Mouse (Mus musculus): Measurements from ENCODE around the gene Masp1. TPM values are rescaled to one million over a fixed set of nuclear protein-coding genes. Genes with fewer than 3 reads are reported as not detected.

Gene Masp1
- polyA plus RNA-seq, 1 experiment from 2014 or later = 1.4 TPM

DNA sequence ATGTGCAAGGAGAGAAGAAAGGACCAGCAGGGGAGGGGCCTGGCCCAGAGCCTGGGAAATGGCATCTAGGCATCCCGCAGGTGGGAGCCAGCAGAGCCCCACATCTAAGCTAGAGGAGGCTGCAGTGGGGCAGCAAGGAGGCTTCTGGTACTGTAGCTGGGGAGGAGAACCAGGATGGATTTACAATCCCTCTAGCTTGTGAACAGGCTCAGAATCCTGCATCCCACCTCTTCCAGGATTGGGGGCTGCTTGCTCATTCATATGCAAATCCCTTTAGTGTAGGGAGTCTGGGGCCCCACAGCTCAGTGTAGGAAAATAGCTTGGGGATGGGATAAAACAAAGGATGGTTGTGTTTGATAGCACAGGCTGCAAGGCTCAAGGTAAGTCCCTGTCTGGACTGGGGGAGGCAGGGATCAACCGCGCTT lies 16.3 kb downstream of the Masp1 start:
- Histone ChIP-seq H3K27me3 (replicated peaks; ENCODE audit: control insufficient read depth, insufficient read depth, low read length) (no peaks in the 10 kb centered on the region), H3K4me1 (replicated peaks; ENCODE audit: control insufficient read depth, insufficient read depth, low read length) (no peaks in the 10 kb centered on the region), H3K36me3 (ENCODE audit: control insufficient read depth, insufficient read depth) (no peaks in the 10 kb centered on the region), H3K9ac (ENCODE audit: low read depth, low read length) (no peak overlapping the region), H3K9me3 (ENCODE audit: control insufficient read depth) (no peaks in the 10 kb centered on the region), H3K4me2 (replicated peaks; ENCODE audit: low read depth) (no peak overlapping the region), H3K4me3 (ENCODE audit: low read depth, low read length) (no peak overlapping the region), H3K27ac (ENCODE audit: low read depth, low read length) (no peak overlapping the region)
- WGBS = 89% methylated on average over 3 of the region's 3 CpGs
- no peak for ATAC-seq
- TF ChIP-seq CTCF (IDR thresholded peaks at IDR 0.05; ENCODE audit: low read depth) = no peak

DNA sequence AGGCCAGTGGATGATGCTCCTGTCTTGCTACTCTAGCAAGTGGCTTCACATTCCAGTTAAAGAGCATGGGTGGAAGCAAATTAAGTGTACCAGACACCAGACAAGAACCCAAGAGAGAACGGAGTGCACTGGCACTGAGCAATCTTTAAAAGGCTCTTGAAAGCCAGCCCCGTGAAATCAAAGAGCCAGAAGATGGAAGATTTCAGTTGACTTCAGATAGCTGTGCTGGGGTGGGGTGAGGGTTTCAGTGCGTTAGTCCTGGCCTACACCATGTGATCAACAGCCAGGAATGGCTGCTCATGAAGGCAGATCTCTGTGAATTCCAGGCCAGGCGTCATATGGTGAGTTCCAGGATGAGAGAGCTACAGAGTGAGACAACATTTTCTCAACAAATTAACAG lies 17.3 kb downstream of the Masp1 start:
- Histone ChIP-seq H3K4me2 (replicated peaks; ENCODE audit: low read depth) (no peak overlapping the region), H3K4me3 (ENCODE audit: low read depth, low read length) (no peak overlapping the region), H3K27ac (ENCODE audit: low read depth, low read length) (no peak overlapping the region), H3K9ac (ENCODE audit: low read depth, low read length) (no peak overlapping the region), H3K36me3 (ENCODE audit: control insufficient read depth, insufficient read depth) (no peaks in the 10 kb centered on the region), H3K27me3 (replicated peaks; ENCODE audit: control insufficient read depth, insufficient read depth, low read length) (no peaks in the 10 kb centered on the region), H3K4me1 (replicated peaks; ENCODE audit: control insufficient read depth, insufficient read depth, low read length) (no peaks in the 10 kb centered on the region), H3K9me3 (ENCODE audit: control insufficient read depth) (no peaks in the 10 kb centered on the region)
- TF ChIP-seq CTCF (IDR thresholded peaks at IDR 0.05; ENCODE audit: low read depth) = no peak
- ATAC-seq = no peak
- 75% methylated on average over 4 of the region's 4 CpGs for WGBS

- no peak for ATAC-seq
- WGBS = 59% methylated on average over 3 of the region's 3 CpGs
- TF ChIP-seq CTCF (IDR thresholded peaks at IDR 0.05; ENCODE audit: low read depth) = no peak
These were observed 18.1 kb downstream of the Masp1 start for GRCm38 (mm10) chr16:23502478-23502877.

GRCm38 (mm10) chr16:23501288-23501687 lies 19.3 kb downstream of the Masp1 start:
- H3K9me3 ChIP-seq (ENCODE audit: control insufficient read depth) = no peaks in the 10 kb centered on the region
- H3K27ac ChIP-seq (ENCODE audit: low read depth, low read length) = no peak overlapping the region
- H3K9ac ChIP-seq (ENCODE audit: low read depth, low read length) = no peak overlapping the region
- H3K36me3 ChIP-seq (ENCODE audit: control insufficient read depth, insufficient read depth) = no peaks in the 10 kb centered on the region
- H3K27me3 ChIP-seq (replicated peaks; ENCODE audit: control insufficient read depth, insufficient read depth, low read length) = no peaks in the 10 kb centered on the region
- no peak overlapping the region for H3K4me2 ChIP-seq (replicated peaks; ENCODE audit: low read depth)
- no peak overlapping the region for H3K4me3 ChIP-seq (ENCODE audit: low read depth, low read length)
- no peaks in the 10 kb centered on the region for H3K4me1 ChIP-seq (replicated peaks; ENCODE audit: control insufficient read depth, insufficient read depth, low read length)
- WGBS = 88% methylated on average over 2 of the region's 2 CpGs
- ATAC-seq = no peak
- TF ChIP-seq CTCF (IDR thresholded peaks at IDR 0.05; ENCODE audit: low read depth) = no peak

More at GRCm38 (mm10) chr16:23502478-23502877, 18.1 kb downstream of the Masp1 start:
- H3K27me3 ChIP-seq (replicated peaks; ENCODE audit: control insufficient read depth, insufficient read depth, low read length) = no peaks in the 10 kb centered on the region
- no peak overlapping the region for H3K27ac ChIP-seq (ENCODE audit: low read depth, low read length)
- no peaks in the 10 kb centered on the region for H3K36me3 ChIP-seq (ENCODE audit: control insufficient read depth, insufficient read depth)
- H3K4me3 ChIP-seq (ENCODE audit: low read depth, low read length) = no peak overlapping the region
- no peak overlapping the region for H3K4me2 ChIP-seq (replicated peaks; ENCODE audit: low read depth)
- no peak overlapping the region for H3K9ac ChIP-seq (ENCODE audit: low read depth, low read length)
- no peaks in the 10 kb centered on the region for H3K4me1 ChIP-seq (replicated peaks; ENCODE audit: control insufficient read depth, insufficient read depth, low read length)
- H3K9me3 ChIP-seq (ENCODE audit: control insufficient read depth) = no peaks in the 10 kb centered on the region

- ATAC-seq = no peak
- no peak overlapping the region for H3K27ac ChIP-seq (ENCODE audit: low read depth, low read length)
- H3K4me2 ChIP-seq (replicated peaks; ENCODE audit: low read depth) = no peak overlapping the region
- H3K9me3 ChIP-seq (ENCODE audit: control insufficient read depth) = no peaks in the 10 kb centered on the region
- no peaks in the 10 kb centered on the region for H3K36me3 ChIP-seq (ENCODE audit: control insufficient read depth, insufficient read depth)
- H3K4me3 ChIP-seq (ENCODE audit: low read depth, low read length) = no peak overlapping the region
- H3K27me3 ChIP-seq (replicated peaks; ENCODE audit: control insufficient read depth, insufficient read depth, low read length) = no peaks in the 10 kb centered on the region
- WGBS = 55% methylated on average over 5 of the region's 5 CpGs
- H3K4me1 ChIP-seq (replicated peaks; ENCODE audit: control insufficient read depth, insufficient read depth, low read length) = no peaks in the 10 kb centered on the region
- TF ChIP-seq CTCF (IDR thresholded peaks at IDR 0.05; ENCODE audit: low read depth) = no peak
- H3K9ac ChIP-seq (ENCODE audit: low read depth, low read length) = no peak overlapping the region
These were observed 20.1 kb downstream of the Masp1 start for GRCm38 (mm10) chr16:23500558-23500957.

DNA sequence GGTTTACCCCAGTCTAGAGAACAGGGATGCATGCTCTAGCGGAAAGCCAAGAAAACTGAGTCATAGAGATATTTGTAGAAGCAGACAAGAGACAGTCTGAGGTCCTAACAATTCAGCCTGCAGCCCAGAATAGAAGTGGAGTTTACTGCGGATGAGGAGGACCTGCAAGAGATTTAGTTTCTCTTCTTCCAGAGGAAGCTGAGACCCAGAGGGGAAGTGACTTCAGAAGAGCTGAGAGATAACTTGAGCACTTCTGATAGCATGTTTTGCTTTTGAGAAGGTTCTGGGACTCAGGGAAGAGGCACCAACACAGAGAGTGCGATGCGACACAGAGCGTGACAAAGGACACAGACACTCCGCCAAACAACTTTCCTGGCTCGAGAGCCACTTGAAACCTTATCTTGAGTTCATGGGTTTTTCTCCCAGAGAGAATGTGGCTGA lies 21.9 kb downstream of the Masp1 start:
- no peak overlapping the region for H3K4me3 ChIP-seq (ENCODE audit: low read depth, low read length)
- H3K4me2 ChIP-seq (replicated peaks; ENCODE audit: low read depth) = no peak overlapping the region
- H3K27ac ChIP-seq (ENCODE audit: low read depth, low read length) = no peak overlapping the region
- TF ChIP-seq CTCF (IDR thresholded peaks at IDR 0.05; ENCODE audit: low read depth) = no peak
- no peaks in the 10 kb centered on the region for H3K4me1 ChIP-seq (replicated peaks; ENCODE audit: control insufficient read depth, insufficient read depth, low read length)
- no peaks in the 10 kb centered on the region for H3K36me3 ChIP-seq (ENCODE audit: control insufficient read depth, insufficient read depth)
- H3K9ac ChIP-seq (ENCODE audit: low read depth, low read length) = no peak overlapping the region
- no peaks in the 10 kb centered on the region for H3K9me3 ChIP-seq (ENCODE audit: control insufficient read depth)
- H3K27me3 ChIP-seq (replicated peaks; ENCODE audit: control insufficient read depth, insufficient read depth, low read length) = no peaks in the 10 kb centered on the region
- ATAC-seq = no peak
- WGBS = 48% methylated on average over 7 of the region's 7 CpGs

DNA sequence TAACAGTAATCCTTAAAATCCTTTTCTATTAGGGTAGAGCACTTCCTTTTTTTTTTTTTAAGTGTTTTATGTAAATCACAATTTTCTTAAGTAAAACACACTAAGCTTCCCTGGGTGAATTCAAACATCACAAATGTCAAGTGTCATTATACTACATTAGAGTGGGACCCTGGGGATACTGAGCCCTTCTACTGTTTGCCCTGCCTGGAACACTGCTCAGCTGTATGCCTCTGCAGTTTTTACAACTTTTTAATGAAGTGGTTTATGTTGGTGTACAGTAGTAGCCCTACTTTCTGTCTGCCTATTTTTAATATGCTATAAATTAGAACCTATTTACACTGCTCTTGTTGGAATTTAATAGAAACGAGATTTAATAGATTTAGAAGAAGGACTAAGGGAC lies 22.7 kb downstream of the Masp1 start:
- 33% methylated on average over 1 of the region's 1 CpGs for WGBS
- Histone ChIP-seq H3K4me1 (replicated peaks; ENCODE audit: control insufficient read depth, insufficient read depth, low read length) (no peaks in the 10 kb centered on the region), H3K9ac (ENCODE audit: low read depth, low read length) (no peak overlapping the region), H3K36me3 (ENCODE audit: control insufficient read depth, insufficient read depth) (no peaks in the 10 kb centered on the region), H3K4me3 (ENCODE audit: low read depth, low read length) (no peak overlapping the region), H3K4me2 (replicated peaks; ENCODE audit: low read depth) (no peak overlapping the region), H3K27ac (ENCODE audit: low read depth, low read length) (no peak overlapping the region), H3K27me3 (replicated peaks; ENCODE audit: control insufficient read depth, insufficient read depth, low read length) (no peaks in the 10 kb centered on the region), H3K9me3 (ENCODE audit: control insufficient read depth) (no peaks in the 10 kb centered on the region)
- no peak for ATAC-seq
- TF ChIP-seq CTCF (IDR thresholded peaks at IDR 0.05; ENCODE audit: low read depth) = no peak
